9 mouse cellular contexts compared by ENCODE assay signal in the genomic region with DNA sequence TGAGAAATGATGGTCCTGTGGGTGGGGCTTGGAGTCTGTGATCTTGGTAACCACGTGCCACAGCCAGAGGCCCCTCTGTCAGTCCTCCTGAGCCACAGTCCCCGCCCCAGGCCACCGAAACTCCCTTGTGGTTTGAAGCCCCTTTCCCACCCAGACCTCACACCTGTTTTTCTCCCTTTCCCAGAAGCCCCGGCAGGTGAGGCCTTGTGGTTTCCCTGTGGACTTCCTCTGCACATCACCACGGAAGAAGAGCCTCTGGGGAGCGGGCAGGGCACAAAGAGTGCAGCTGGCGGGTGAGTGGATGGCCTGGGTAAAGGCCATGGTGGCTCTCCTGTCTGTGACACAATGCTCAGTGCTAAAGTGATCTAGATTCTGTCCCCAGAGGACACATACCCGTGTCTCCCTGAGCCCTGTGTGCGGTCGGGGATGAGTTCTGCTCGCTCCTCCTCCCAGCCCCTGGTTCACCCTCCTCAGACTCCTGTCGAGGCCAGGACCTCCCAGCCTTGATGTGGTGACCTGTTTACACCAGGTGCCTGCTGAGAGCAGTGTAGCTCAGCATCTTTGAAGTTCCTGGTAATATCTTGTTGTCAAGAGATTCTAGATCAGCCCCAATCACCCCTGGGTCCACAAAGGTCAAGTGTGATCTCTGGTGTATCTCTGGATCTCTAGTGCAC. TPM values are rescaled to one million over a fixed set of nuclear protein-coding genes. Genes with fewer than 3 reads are reported as not detected.
A peak's percentile ranks its signal among the peaks of the same experiment; 100 is the strongest.
DNase-seq lines count a peak whose midpoint lies in the region; ATAC-seq and TF ChIP-seq lines count a peak whose summit lies in the region.
"Had no signal": no experiment of that assay in that cellular context is flagged by ENCODE, and none has a peak within 500 bp of the region (broad histone marks: within the 10 kb centered on the region; RNA-seq: fewer than 3 reads in every experiment).

No protein-coding gene starts in this region.

- TF ChIP-seq POLR2A in spleen, adult 2 months (IDR thresholded peaks at IDR 0.05; ENCODE audit: low read depth, low read length): no peak

- no peaks in the 10 kb centered on the region for H3K9me3 ChIP-seq in heart, embryonic 12.5 days (replicated peaks)
- H3K9me3 ChIP-seq in liver, postnatal 0 days (ENCODE audit: low read length): no peaks in the 10 kb centered on the region

- H3K9ac ChIP-seq in heart, embryonic 12.5 days: 0 out of 2 replicates have a peak overlapping the region, but pooled peaks have one; percentile 27
- no peak overlapping the region for H3K9ac ChIP-seq in liver, postnatal 0 days (replicated peaks)

- H3K4me1 ChIP-seq in heart, embryonic 12.5 days (replicated peaks): peaks cover 34% of the 10 kb centered on the region
- peaks cover 34% of the 10 kb centered on the region for H3K4me1 ChIP-seq in liver, postnatal 0 days (ENCODE audit: insufficient read depth)
- peaks cover 21% of the 10 kb centered on the region; the same call in 1 of the 2 replicates for H3K4me1 ChIP-seq in spleen, adult 2 months (ENCODE audit: control insufficient read depth, insufficient read depth, insufficient read length)

- H3K4me2 ChIP-seq in heart, embryonic 12.5 days: no peak overlapping the region
- H3K4me2 ChIP-seq in liver, postnatal 0 days (ENCODE audit: low read depth, low read length): peak overlapping the region; percentile 71

- no peak for ATAC-seq in heart, embryonic 12.5 days (ENCODE audit: insufficient number of reproducible peaks, low FRiP score)
- ATAC-seq in liver, postnatal 0 days: no peak

- no peak for TF ChIP-seq CTCF in liver, postnatal 0 days (IDR thresholded peaks at IDR 0.05; ENCODE audit: low read depth)
- TF ChIP-seq CTCF in spleen, adult 2 months (IDR thresholded peaks at IDR 0.05; ENCODE audit: extremely low read depth, insufficient read depth, insufficient read length, insufficient replicate concordance): no peak

- no peak for DNase-seq in heart, postnatal 25 days (ENCODE audit: low spot score)
- DNase-seq in T-cell, adult 2 months (ENCODE audit: low spot score): peak; percentile 94
- peak; percentile 59 for DNase-seq in liver, postnatal 0 days
- peak; percentile 68 to 72 for DNase-seq in spleen, adult 2 months (ENCODE audit: low read depth in 1 of 2, low spot score in 2 of 2)
- DNase-seq in Muller cell, postnatal 12 days (ENCODE audit: inconsistent ontology term): no peak
- no peak for DNase-seq in retina, postnatal 1 day
- no peak for DNase-seq in adrenal gland, adult 2 months

- intact Hi-C loops in heart, postnatal 25 days (cut with DNase I): loop anchor here (2.0 to 5.0 kb wide), 2 partner anchors 41 to 100 kb away; partner anchors contain the start of gene Socs3

- WGBS in heart, embryonic 12.5 days: 56% methylated on average over 12 of the region's 12 CpGs
- WGBS in liver, postnatal 0 days (ENCODE audit: insufficient replicate concordance): 37% methylated on average over 12 of the region's 12 CpGs
- WGBS in spleen, adult 2 months: 11% methylated on average over 12 of the region's 12 CpGs

- no peak overlapping the region for H3K27ac ChIP-seq in heart, embryonic 12.5 days (ENCODE audit: poor library complexity, severe bottlenecking)
- H3K27ac ChIP-seq in liver, postnatal 0 days (ENCODE audit: low read depth): no peak overlapping the region
- peak overlapping the region; percentile 92 for H3K27ac ChIP-seq in spleen, adult 2 months (ENCODE audit: insufficient read depth, low read length)

- no peak for TF ChIP-seq EP300 in liver, postnatal 0 days (IDR thresholded peaks at IDR 0.05; ENCODE audit: low read depth)

- H3K36me3 ChIP-seq in heart, embryonic 12.5 days: no peaks in the 10 kb centered on the region
- H3K36me3 ChIP-seq in liver, postnatal 0 days (replicated peaks; ENCODE audit: insufficient read depth, low read length): no peaks in the 10 kb centered on the region
- no peaks in the 10 kb centered on the region for H3K36me3 ChIP-seq in spleen, adult 2 months (ENCODE audit: control insufficient read depth, insufficient read depth, low read length)

- H3K27me3 ChIP-seq in heart, embryonic 12.5 days (replicated peaks): peaks cover 4% of the 10 kb centered on the region
- no peaks in the 10 kb centered on the region for H3K27me3 ChIP-seq in liver, postnatal 0 days (ENCODE audit: insufficient read depth, low read length)
- H3K27me3 ChIP-seq in spleen, adult 2 months (ENCODE audit: control insufficient read depth, insufficient read depth, low read length): no peaks in the 10 kb centered on the region

- no peak overlapping the region for H3K4me3 ChIP-seq in heart, embryonic 12.5 days
- H3K4me3 ChIP-seq in liver, postnatal 0 days (ENCODE audit: low read depth, low read length): no peak overlapping the region
- peak overlapping the region; percentile 25; the same call in 1 of the 2 replicates for H3K4me3 ChIP-seq in spleen, adult 2 months (ENCODE audit: extremely low read depth, insufficient read depth, insufficient read length)

RNA-seq across cellular contexts. Expression of gene Tha1, which starts 1.2 kb away (rescaled TPM):
- polyA plus RNA-seq in heart, embryonic 12.5 days (2016; fragmentation: Nextera tagmentation; extraction: Ambion mirVana): 3.7 and 4.9 TPM in 2 replicates
- total RNA-seq in heart, postnatal 25 days (2021): 1 to 10 TPM; 6.7 to 7.3 TPM
- polyA plus RNA-seq in liver, postnatal 0 days (2015; fragmentation: Nextera tagmentation; extraction: Ambion mirVana): 6.6 and 7.1 TPM in 2 replicates
- 15.4 and 16.2 TPM in 2 replicates for polyA plus RNA-seq in spleen, adult 2 months (2012; rRNA removed)
- total RNA-seq in adrenal gland, adult 2 months (2021): 1 to 10 TPM; 8.4 to 9.5 TPM
- polyA plus RNA-seq in adrenal gland, adult 2 months (2012; rRNA removed): 40.3 and 49.3 TPM in 2 replicates

RNA-seq across cellular contexts. Expression of gene Tmem235, which starts 11.5 kb away (rescaled TPM):
- not detected in 2 replicates for polyA plus RNA-seq in heart, embryonic 12.5 days (2016; fragmentation: Nextera tagmentation; extraction: Ambion mirVana)
- total RNA-seq in heart, postnatal 25 days (2021): not detected
- polyA plus RNA-seq in liver, postnatal 0 days (2015; fragmentation: Nextera tagmentation; extraction: Ambion mirVana): not detected in 2 replicates
- not detected in 2 replicates for polyA plus RNA-seq in spleen, adult 2 months (2012; rRNA removed)
- total RNA-seq in adrenal gland, adult 2 months (2021): not detected
- polyA plus RNA-seq in adrenal gland, adult 2 months (2012; rRNA removed): not detected in 2 replicates
- total RNA-seq: layer of hippocampus, adult 2 months had no signal

RNA-seq across cellular contexts. Expression of gene Birc5, which starts 23.0 kb away (rescaled TPM):
- polyA plus RNA-seq in heart, embryonic 12.5 days (2016; fragmentation: Nextera tagmentation; extraction: Ambion mirVana): 250 and 252 TPM in 2 replicates
- total RNA-seq in heart, postnatal 25 days (2021): 1 to 10 TPM in 1 of 2 experiments, under 1 TPM in 1; 0.73 to 1.3 TPM
- 193 and 197 TPM in 2 replicates for polyA plus RNA-seq in liver, postnatal 0 days (2015; fragmentation: Nextera tagmentation; extraction: Ambion mirVana)
- polyA plus RNA-seq in spleen, adult 2 months (2012; rRNA removed): 11.6 and 14.1 TPM in 2 replicates
- 1 to 10 TPM; 1.1 to 2.8 TPM for total RNA-seq in adrenal gland, adult 2 months (2021)
- 2.1 and 2.6 TPM in 2 replicates for polyA plus RNA-seq in adrenal gland, adult 2 months (2012; rRNA removed)

RNA-seq across cellular contexts. Expression of gene Tk1, which starts 46.2 kb away (rescaled TPM):
- 101 and 105 TPM in 2 replicates for polyA plus RNA-seq in heart, embryonic 12.5 days (2016; fragmentation: Nextera tagmentation; extraction: Ambion mirVana)
- 1 to 10 TPM; 2.3 to 3.2 TPM for total RNA-seq in heart, postnatal 25 days (2021)
- 96.8 and 101 TPM in 2 replicates for polyA plus RNA-seq in liver, postnatal 0 days (2015; fragmentation: Nextera tagmentation; extraction: Ambion mirVana)
- 61.6 and 68.4 TPM in 2 replicates for polyA plus RNA-seq in spleen, adult 2 months (2012; rRNA removed)
- total RNA-seq in adrenal gland, adult 2 months (2021): 1 to 10 TPM; 2.2 to 3.1 TPM
- 8.6 and 10.2 TPM in 2 replicates for polyA plus RNA-seq in adrenal gland, adult 2 months (2012; rRNA removed)

RNA-seq across cellular contexts. Expression of gene Afmid, which starts 46.3 kb away (rescaled TPM):
- polyA plus RNA-seq in heart, embryonic 12.5 days (2016; fragmentation: Nextera tagmentation; extraction: Ambion mirVana): 10.5 and 13.5 TPM in 2 replicates
- total RNA-seq in heart, postnatal 25 days (2021): 1 to 10 TPM; 4.3 to 5.6 TPM
- polyA plus RNA-seq in liver, postnatal 0 days (2015; fragmentation: Nextera tagmentation; extraction: Ambion mirVana): 32.9 and 34.4 TPM in 2 replicates
- 18.5 and 19.2 TPM in 2 replicates for polyA plus RNA-seq in spleen, adult 2 months (2012; rRNA removed)
- 1 to 10 TPM; 5.5 to 6.8 TPM for total RNA-seq in adrenal gland, adult 2 months (2021)
- polyA plus RNA-seq in adrenal gland, adult 2 months (2012; rRNA removed): 9.3 and 9.6 TPM in 2 replicates

Comparison
In these comparisons a context has a peak if more than half of its experiments do, and no peak if none do; other contexts are left out.
1. DNase-seq: peak in T-cell, adult 2 months (single experiment), liver, postnatal 0 days (single experiment) and spleen, adult 2 months (2 of 2); none in heart, postnatal 25 days (single experiment), Muller cell, postnatal 12 days (single experiment), retina, postnatal 1 day (single experiment) and adrenal gland, adult 2 months (single experiment).
2. RNA of gene Birc5, which starts 23.0 kb away (polyA plus RNA-seq): 250 to 252 TPM in heart, embryonic 12.5 days and 193 to 197 TPM in liver, postnatal 0 days; 11.6 to 14.1 TPM in spleen, adult 2 months and 2.1 to 2.6 TPM in adrenal gland, adult 2 months; every median in the first group is over 10 times any median in the second.